Mouse (Mus musculus) natural killer cell, adult 2 months (primary cell): Measurements from ENCODE around the gene Gm4064.
"Not testable (repeated sequence)": the region's sequence is repeated elsewhere in the genome, so short reads cannot be mapped to it uniquely, and the experiment has no call there.

Experiments used
- DNase-seq, 2 experiments: peaks; one replicate each; pipeline ENCODE4 v3.0.0; 2022; ENCODE audit warnings: low spot score in 2 of 2

Gene Gm4064

GRCm38 (mm10) chrY:2796105-2796504, at the start of gene Gm4064:
Gm4064 (minus strand) TSS chrY:2796205.
- DNase-seq: not testable (repeated sequence)

- not testable (repeated sequence) for DNase-seq
Observed at GRCm38 (mm10) chrY:2830380-2830779, 34.4 kb upstream of the Gm4064 start, which contains the start of the genes Rbmy and Gm10256. Rbmy (plus strand) TSS chrY:2830680. Gm10256 (plus strand) TSS chrY:2830699.
